Mouse (Mus musculus): ENCODE measurements around the gene Sult2b1. TPM values are rescaled to one million over a fixed set of nuclear protein-coding genes. Genes with fewer than 3 reads are reported as not detected.
A peak's percentile ranks its signal among the peaks of the same experiment; 100 is the strongest.

Sult2b1 gene
- polyA plus RNA-seq, 1 experiment from 2014 or later = 3.7 TPM

- H3K4me2 ChIP-seq (replicated peaks; ENCODE audit: low read depth, low read length) = no peak overlapping the region
- H3K36me3 ChIP-seq (ENCODE audit: insufficient read depth, low read length) = no peaks in the 10 kb centered on the region
- H3K9me3 ChIP-seq (ENCODE audit: low read length) = no peaks in the 10 kb centered on the region
- H3K27me3 ChIP-seq (replicated peaks; ENCODE audit: insufficient read depth, low read length) = no peaks in the 10 kb centered on the region
- peak overlapping the region; percentile 89 for H3K27ac ChIP-seq (ENCODE audit: low read length)
- TF ChIP-seq CTCF (IDR thresholded peaks at IDR 0.05) = no peak
- peak; percentile 13; the same call in 1 of the 2 replicates for TF ChIP-seq EP300 (IDR thresholded peaks at IDR 0.05)
- ATAC-seq = peak; percentile 43
- H3K4me1 ChIP-seq (ENCODE audit: insufficient read depth, low read depth, low read length) = peaks cover 11% of the 10 kb centered on the region; the same call in 1 of the 2 replicates
- 48% methylated on average over 8 of the region's 8 CpGs for WGBS
- H3K9ac ChIP-seq (replicated peaks; ENCODE audit: low read depth) = no peak overlapping the region
- H3K4me3 ChIP-seq (ENCODE audit: low read depth, low read length) = no peak overlapping the region
- DNase-seq (ENCODE audit: low spot score) = peak; percentile 76
Measured at GRCm38 (mm10) chr7:45681046-45681736, 103.3 kb downstream of the Sult2b1 start.

Other genes starting within 250 kb of the Sult2b1 start
- 0.95 and 1.4 TPM in 2 replicates for gene Hsd17b14, start 229.8 kb downstream of the Sult2b1 start, polyA plus RNA-seq (2015; fragmentation: Nextera tagmentation; extraction: Ambion mirVana)
- gene Bcat2, start 214.5 kb downstream of the Sult2b1 start, polyA plus RNA-seq (2015; fragmentation: Nextera tagmentation; extraction: Ambion mirVana) = 29.4 and 39.8 TPM in 2 replicates
- gene Fgf21, start 169.2 kb downstream of the Sult2b1 start, polyA plus RNA-seq (2015; fragmentation: Nextera tagmentation; extraction: Ambion mirVana) = not detected in 2 replicates
- gene Fut1, start 167.4 kb downstream of the Sult2b1 start, polyA plus RNA-seq (2015; fragmentation: Nextera tagmentation; extraction: Ambion mirVana) = 0.13 and 0.18 TPM in 2 replicates
- gene Izumo1, start 162.9 kb downstream of the Sult2b1 start, polyA plus RNA-seq (2015; fragmentation: Nextera tagmentation; extraction: Ambion mirVana) = 0.19 and 0.32 TPM in 2 replicates
- 43.3 and 49.0 TPM in 2 replicates for gene Rasip1, start 157.2 kb downstream of the Sult2b1 start, polyA plus RNA-seq (2015; fragmentation: Nextera tagmentation; extraction: Ambion mirVana)
- gene Mamstr, start 144.7 kb downstream of the Sult2b1 start, polyA plus RNA-seq (2015; fragmentation: Nextera tagmentation; extraction: Ambion mirVana) = 4.0 and 4.8 TPM in 2 replicates
- gene Fut2, start 118.3 kb downstream of the Sult2b1 start, polyA plus RNA-seq (2015; fragmentation: Nextera tagmentation; extraction: Ambion mirVana) = 0.27 and 0.84 TPM in 2 replicates
- 2.4 TPM in 2 replicates for gene Ntn5, start 100.6 kb downstream of the Sult2b1 start, polyA plus RNA-seq (2015; fragmentation: Nextera tagmentation; extraction: Ambion mirVana)
- gene Sec1, start 90.3 kb downstream of the Sult2b1 start, polyA plus RNA-seq (2015; fragmentation: Nextera tagmentation; extraction: Ambion mirVana) = 1.0 and 2.0 TPM in 2 replicates
- 1.5 and 2.4 TPM in 2 replicates for gene Car11, start 84.8 kb downstream of the Sult2b1 start, polyA plus RNA-seq (2015; fragmentation: Nextera tagmentation; extraction: Ambion mirVana)
- 6.8 and 9.4 TPM in 2 replicates for gene Dbp, start 79.6 kb downstream of the Sult2b1 start, polyA plus RNA-seq (2015; fragmentation: Nextera tagmentation; extraction: Ambion mirVana)
- 720 and 782 TPM in 2 replicates for gene Rpl18, start 69.2 kb downstream of the Sult2b1 start, polyA plus RNA-seq (2015; fragmentation: Nextera tagmentation; extraction: Ambion mirVana)
- gene Sphk2, start 66.7 kb downstream of the Sult2b1 start, polyA plus RNA-seq (2015; fragmentation: Nextera tagmentation; extraction: Ambion mirVana) = 17.9 and 18.2 TPM in 2 replicates
- gene Fam83e, start 63.5 kb downstream of the Sult2b1 start, polyA plus RNA-seq (2015; fragmentation: Nextera tagmentation; extraction: Ambion mirVana) = 1.7 and 2.3 TPM in 2 replicates
- not detected in 2 replicates for gene Spaca4, start 58.9 kb downstream of the Sult2b1 start, polyA plus RNA-seq (2015; fragmentation: Nextera tagmentation; extraction: Ambion mirVana)
- 0.10 and 0.11 TPM in 2 replicates for gene Lmtk3, start 931 bp downstream of the Sult2b1 start, polyA plus RNA-seq (2015; fragmentation: Nextera tagmentation; extraction: Ambion mirVana)
- gene Cyth2, start 29.9 kb upstream of the Sult2b1 start, polyA plus RNA-seq (2015; fragmentation: Nextera tagmentation; extraction: Ambion mirVana) = 105 and 113 TPM in 2 replicates
- gene Kcnj14, start 40.1 kb upstream of the Sult2b1 start, polyA plus RNA-seq (2015; fragmentation: Nextera tagmentation; extraction: Ambion mirVana) = 0.20 and 0.35 TPM in 2 replicates
- 14.8 and 15.1 TPM in 2 replicates for gene Grwd1, start 46.3 kb upstream of the Sult2b1 start, polyA plus RNA-seq (2015; fragmentation: Nextera tagmentation; extraction: Ambion mirVana)
- 56.2 and 57.3 TPM in 2 replicates for gene Kdelr1, start 88.1 kb upstream of the Sult2b1 start, polyA plus RNA-seq (2015; fragmentation: Nextera tagmentation; extraction: Ambion mirVana)
- gene Grin2d, start 93.7 kb upstream of the Sult2b1 start, polyA plus RNA-seq (2015; fragmentation: Nextera tagmentation; extraction: Ambion mirVana) = 0.62 and 0.75 TPM in 2 replicates
- gene Syngr4, start 112.0 kb upstream of the Sult2b1 start, polyA plus RNA-seq (2015; fragmentation: Nextera tagmentation; extraction: Ambion mirVana) = 0.14 and 0.23 TPM in 2 replicates
- 3.9 and 4.1 TPM in 2 replicates for gene Tmem143, start 112.3 kb upstream of the Sult2b1 start, polyA plus RNA-seq (2015; fragmentation: Nextera tagmentation; extraction: Ambion mirVana)
- gene Emp3, start 136.7 kb upstream of the Sult2b1 start, polyA plus RNA-seq (2015; fragmentation: Nextera tagmentation; extraction: Ambion mirVana) = 233 and 255 TPM in 2 replicates
- gene Ccdc114, start 139.4 kb upstream of the Sult2b1 start, polyA plus RNA-seq (2015; fragmentation: Nextera tagmentation; extraction: Ambion mirVana) = 8.9 and 11.2 TPM in 2 replicates
- gene Abcc6, start 245.6 kb upstream of the Sult2b1 start, polyA plus RNA-seq (2015; fragmentation: Nextera tagmentation; extraction: Ambion mirVana) = 0.26 and 0.37 TPM in 2 replicates
- gene Nomo1, start 249.0 kb upstream of the Sult2b1 start, polyA plus RNA-seq (2015; fragmentation: Nextera tagmentation; extraction: Ambion mirVana) = 17.8 and 18.5 TPM in 2 replicates